ENCODE assay signal across 22 mouse cellular contexts in the genomic region with DNA sequence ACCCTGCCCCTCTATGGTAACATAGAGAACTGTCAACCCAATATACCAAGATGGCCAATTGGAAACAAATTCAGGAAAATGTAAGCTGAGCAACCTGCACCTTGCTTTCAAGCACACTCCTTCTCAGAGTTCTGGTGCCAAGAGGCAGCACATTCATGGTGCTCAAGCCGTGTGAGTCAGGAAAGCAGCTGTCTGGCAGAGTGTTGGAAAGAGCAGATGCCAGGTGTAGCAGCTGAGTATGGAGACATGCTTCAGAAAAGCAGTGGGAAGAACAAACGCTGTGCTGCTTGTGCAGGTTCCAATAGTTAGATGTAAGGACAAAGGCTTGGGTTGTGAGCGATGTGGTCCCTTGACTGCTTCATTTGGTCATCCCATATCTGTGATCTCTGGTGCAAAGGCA.
DNase-seq lines count a peak whose midpoint lies in the region; ATAC-seq and TF ChIP-seq lines count a peak whose summit lies in the region.
"Had no signal": no experiment of that assay in that cellular context is flagged by ENCODE, and none has a peak within 500 bp of the region (broad histone marks: within the 10 kb centered on the region; RNA-seq: fewer than 3 reads in every experiment).

No protein-coding gene starts in this region.

- no peak overlapping the region for H3K4me2 ChIP-seq in liver, postnatal 0 days (ENCODE audit: low read depth, low read length)
- H3K4me2 ChIP-seq: forebrain, embryonic 12.5 days; heart, embryonic 12.5 days; kidney, embryonic 15.5 days had no signal

- no peak for TF ChIP-seq EP300 in liver, postnatal 0 days (IDR thresholded peaks at IDR 0.05; ENCODE audit: low read depth)

- no peaks in the 10 kb centered on the region for H3K4me1 ChIP-seq in liver, postnatal 0 days (ENCODE audit: insufficient read depth)
- H3K4me1 ChIP-seq: forebrain, embryonic 12.5 days; heart, embryonic 12.5 days; kidney, embryonic 15.5 days had no signal

- no peaks in the 10 kb centered on the region for H3K36me3 ChIP-seq in liver, postnatal 0 days (replicated peaks; ENCODE audit: insufficient read depth, low read length)
- H3K36me3 ChIP-seq: forebrain, embryonic 12.5 days; heart, embryonic 12.5 days; kidney, embryonic 15.5 days; limb, embryonic 10.5 days had no signal

- WGBS in liver, postnatal 0 days (ENCODE audit: insufficient replicate concordance), result 76% methylated on average over 3 of the region's 3 CpGs

- H3K27me3 ChIP-seq in liver, postnatal 0 days (ENCODE audit: insufficient read depth, low read length), result no peaks in the 10 kb centered on the region
- H3K27me3 ChIP-seq: forebrain, embryonic 12.5 days; heart, embryonic 12.5 days; kidney, embryonic 15.5 days had no signal

- no peak overlapping the region for H3K9ac ChIP-seq in liver, postnatal 0 days (replicated peaks)
- H3K9ac ChIP-seq: forebrain, embryonic 12.5 days; heart, embryonic 12.5 days; kidney, embryonic 15.5 days had no signal

- no peak overlapping the region for H3K27ac ChIP-seq in liver, postnatal 0 days (ENCODE audit: low read depth)
- H3K27ac ChIP-seq: forebrain, embryonic 12.5 days; kidney, embryonic 15.5 days; limb, embryonic 10.5 days had no signal

- peak; percentile 25 for DNase-seq in gastrocnemius, postnatal 14 days
- no peak for DNase-seq in gastrocnemius, postnatal 36 days
- DNase-seq in left cerebral cortex, postnatal 14 days (ENCODE audit: low spot score in 2 of 2), result peak; percentile 20 to 52
- DNase-seq in left cerebral cortex, postnatal 10 days (ENCODE audit: extremely low spot score in 1 of 2, low spot score in 2 of 2), result no peak
- peak; percentile 38 to 55 for DNase-seq in frontal cortex, adult 2 months (ENCODE audit: extremely low spot score in 1 of 2, low spot score in 1 of 2)
- peak; percentile 64 for DNase-seq in right cerebral cortex, postnatal 25 days
- DNase-seq in liver, postnatal 0 days, result no peak
- DNase-seq: adrenal gland, adult 8-10 months; cerebellum, adult 9-10 months; heart, postnatal 4 days; kidney, postnatal 4 days; lung, adult 18-20 months; lung, postnatal 14 days; retina, postnatal 1 day had no signal

- no peaks in the 10 kb centered on the region for H3K9me3 ChIP-seq in liver, postnatal 0 days (ENCODE audit: low read length)
- H3K9me3 ChIP-seq: forebrain, embryonic 12.5 days; heart, embryonic 12.5 days; kidney, embryonic 15.5 days; limb, embryonic 10.5 days had no signal

- no peak overlapping the region for H3K4me3 ChIP-seq in liver, postnatal 0 days (ENCODE audit: low read depth, low read length)
- H3K4me3 ChIP-seq: forebrain, embryonic 12.5 days; heart, embryonic 12.5 days; kidney, embryonic 15.5 days; limb, embryonic 10.5 days had no signal

- no peak for ATAC-seq in liver, postnatal 0 days
- no peak for ATAC-seq in activated CD4-positive, CD25-positive, alpha-beta regulatory T cell, adult 4 months
- ATAC-seq: hindbrain, embryonic 16.5 days; intestine, postnatal 0 days; midbrain, embryonic 16.5 days had no signal

- intact Hi-C loops in gastrocnemius, postnatal 14 days (cut with DNase I; ENCODE audit: low total_unique reads), result no loop called here
- intact Hi-C loops in gastrocnemius, postnatal 36 days (cut with DNase I), result no loop called here
- intact Hi-C loops in left cerebral cortex, postnatal 14 days (cut with DNase I), result no loop called here
- intact Hi-C loops in left cerebral cortex, postnatal 10 days (cut with DNase I), result no loop called here

- no peak for TF ChIP-seq CTCF in liver, postnatal 0 days (IDR thresholded peaks at IDR 0.05; ENCODE audit: low read depth)

Comparison
In these comparisons a context has a peak if more than half of its experiments do, and no peak if none do; other contexts are left out.
1. DNase-seq: peak in gastrocnemius, postnatal 14 days (single experiment), left cerebral cortex, postnatal 14 days (2 of 2), frontal cortex, adult 2 months (2 of 2) and right cerebral cortex, postnatal 25 days (single experiment); none in gastrocnemius, postnatal 36 days (0 of 2), left cerebral cortex, postnatal 10 days (0 of 2) and liver, postnatal 0 days (single experiment).